In genomic region chrX:143518917-143519316, GRCm38 (mm10) we compare ENCODE assay signal across 8 mouse cellular contexts. TPM values are rescaled to one million over a fixed set of nuclear protein-coding genes. Genes with fewer than 3 reads are reported as not detected.
DNase-seq lines count a peak whose midpoint lies in the region; TF ChIP-seq lines count a peak whose summit lies in the region.

No protein-coding gene starts in this region.

- no peak overlapping the region for H3K27ac ChIP-seq in testis, adult 2 months (ENCODE audit: control insufficient read depth, insufficient read depth, low read depth, low read length)

- H3K27me3 ChIP-seq in testis, adult 2 months (ENCODE audit: control insufficient read depth, insufficient read depth, low read length): no peaks in the 10 kb centered on the region

- peak overlapping the region; percentile 62 for H3K4me3 ChIP-seq in testis, adult 2 months (ENCODE audit: control insufficient read depth, low read depth, low read length)

- no peak for TF ChIP-seq POLR2A in testis, adult 2 months (IDR thresholded peaks at IDR 0.05; ENCODE audit: control insufficient read depth, low read depth, low read length)

- peaks cover 4% of the 10 kb centered on the region for H3K4me1 ChIP-seq in testis, adult 2 months (ENCODE audit: control insufficient read depth, insufficient read depth, low read length)

- TF ChIP-seq CTCF in testis, adult 2 months (IDR thresholded peaks at IDR 0.05; ENCODE audit: control insufficient read depth, insufficient read depth, insufficient replicate concordance, low read depth, low read length): no peak

- peak; percentile 54 to 57 for DNase-seq in cerebellum, postnatal 10 days
- no peak for DNase-seq in cerebellum, adult 11 months
- no peak for DNase-seq in testis, postnatal 14 days (ENCODE audit: low spot score)
- peak; percentile 19 to 24 for DNase-seq in layer of hippocampus, postnatal 14 days (ENCODE audit: low spot score in 2 of 2)
- peak; percentile 39 to 50 for DNase-seq in right cerebral cortex, postnatal 10 days (ENCODE audit: low spot score in 2 of 2)
- DNase-seq in adipocyte (ENCODE audit: low spot score): no peak
- no peak for DNase-seq in spleen, postnatal 36 days (ENCODE audit: low spot score in 2 of 2)

- H3K36me3 ChIP-seq in testis, adult 2 months (ENCODE audit: control insufficient read depth, insufficient read depth, low read length): no peaks in the 10 kb centered on the region

RNA-seq across cellular contexts. Expression of gene Pak3, which starts 0.5 kb away (rescaled TPM):
- polyA plus RNA-seq in testis, adult 2 months (2012; rRNA removed): 9.2 and 13.3 TPM in 2 replicates
- total RNA-seq in layer of hippocampus, postnatal 14 days (2021): 100 to 1,000 TPM; 142 to 143 TPM

Comparison
In these comparisons a context has a peak if more than half of its experiments do, and no peak if none do; other contexts are left out.
1. DNase-seq: peak in cerebellum, postnatal 10 days (2 of 2), layer of hippocampus, postnatal 14 days (2 of 2) and right cerebral cortex, postnatal 10 days (2 of 2); none in cerebellum, adult 11 months (single experiment), testis, postnatal 14 days (single experiment), adipocyte (single experiment) and spleen, postnatal 36 days (0 of 2).